Mouse (Mus musculus) yolk sac, embryonic 10.5 days (tissue): ENCODE data around the gene Tcstv3.
"Not testable (repeated sequence)": the region's sequence is repeated elsewhere in the genome, so short reads cannot be mapped to it uniquely, and the experiment has no call there.

Experiments used
- DNase-seq: peaks from one replicate; pipeline ENCODE4 v3.0.0-alpha.2; 2017; ENCODE audit warnings: low spot score

The Tcstv3 gene

GRCm38 (mm10) chr13:120316578-120316977, at the start of gene Tcstv3:
Tcstv3 (plus strand) TSS chr13:120316878.
- not testable (repeated sequence) for DNase-seq

GRCm38 (mm10) chr13:120277837-120278236, 38.8 kb upstream of the Tcstv3 start:
- DNase-seq = not testable (repeated sequence)

- no peak for DNase-seq
Measured at GRCm38 (mm10) chr13:120278784-120279183, 37.9 kb upstream of the Tcstv3 start.

DNA sequence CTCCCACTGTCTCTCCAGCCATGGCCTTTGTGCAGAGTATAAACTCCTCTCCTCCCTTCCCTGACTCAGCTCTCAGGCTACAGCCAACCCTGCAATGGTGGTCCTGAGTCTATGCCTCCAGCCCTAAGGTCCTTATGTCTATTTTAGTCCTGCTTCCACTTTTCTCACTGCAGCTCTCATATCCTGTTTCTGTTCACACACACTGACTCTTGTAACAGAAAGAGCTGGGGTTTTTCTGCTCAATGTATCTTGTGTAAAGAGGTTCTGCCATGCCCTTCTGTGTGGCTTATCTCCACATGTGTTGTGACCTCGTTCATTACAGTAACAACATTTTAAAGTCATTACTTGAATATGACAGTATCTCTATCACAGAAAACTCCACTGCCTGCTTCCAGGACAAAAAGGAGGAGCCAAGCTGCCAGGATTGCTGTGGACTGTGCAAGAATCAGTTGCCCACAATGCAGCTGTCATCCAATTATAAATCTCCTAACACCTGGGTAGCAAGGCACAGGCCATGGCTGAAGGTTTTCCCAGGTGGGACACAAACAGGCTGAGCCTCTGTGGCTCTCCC, 17.3 kb upstream of the Tcstv3 start:
- DNase-seq = no peak

- DNase-seq = no peak
Measured at GRCm38 (mm10) chr13:120299991-120300442, 16.7 kb upstream of the Tcstv3 start, which contains the start of gene BC147527. BC147527 (plus strand) TSS chr13:120300392.

GRCm38 (mm10) chr13:120300853-120301252, 15.8 kb upstream of the Tcstv3 start:
- DNase-seq = no peak

- DNase-seq = no peak
Measured at GRCm38 (mm10) chr13:120310749-120311148, 5.9 kb upstream of the Tcstv3 start.

DNA sequence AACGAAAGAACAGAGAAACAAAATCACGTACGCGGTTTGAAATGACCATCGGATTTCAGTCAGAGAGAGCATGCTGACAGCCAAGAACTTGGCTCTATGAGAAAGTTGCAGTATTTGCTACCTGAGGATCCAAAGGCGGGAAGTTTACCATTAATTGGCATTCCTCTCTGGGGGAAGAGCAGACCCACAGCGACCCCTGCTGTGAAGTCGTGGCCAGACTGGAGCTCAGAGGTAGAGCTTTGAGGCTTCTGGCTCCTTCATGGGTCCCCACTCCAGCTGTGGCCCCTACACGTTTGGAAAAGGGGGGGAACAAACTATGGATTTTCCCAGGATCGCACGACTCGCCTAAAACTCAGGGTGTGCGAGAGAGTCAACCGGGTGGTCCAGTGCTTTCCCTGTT, 3.1 kb upstream of the Tcstv3 start:
- DNase-seq = no peak

DNA sequence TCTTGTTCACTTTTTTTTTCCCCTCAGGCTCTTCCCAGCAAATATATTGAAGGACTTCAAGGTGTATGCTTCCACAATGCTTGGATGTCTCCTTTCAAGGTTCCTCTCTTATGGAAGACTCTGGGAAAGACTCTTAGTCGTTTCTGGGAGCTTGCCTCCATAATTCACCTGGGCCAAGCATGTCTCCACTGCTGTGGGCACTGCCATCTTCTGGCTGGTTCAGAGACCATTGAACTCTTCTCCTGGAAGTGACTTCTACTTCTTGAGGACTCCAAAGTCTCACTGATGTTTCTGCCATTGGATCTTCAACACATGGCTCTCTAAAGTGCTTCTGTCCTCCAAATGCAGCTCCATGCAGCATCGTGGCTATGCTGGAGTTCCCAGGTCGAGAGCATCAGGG, 3.5 kb downstream of the Tcstv3 start:
- no peak for DNase-seq

- DNase-seq = no peak
Measured at GRCm38 (mm10) chr13:120320721-120321120, 4.0 kb downstream of the Tcstv3 start.
